Mouse (Mus musculus): ENCODE data around the gene Llgl1. TPM values are rescaled to one million over a fixed set of nuclear protein-coding genes. Genes with fewer than 3 reads are reported as not detected.

Llgl1 gene
- total and polyA plus RNA-seq, 2 experiments from 2014 or later, result 13.5 to 33.0 TPM

GRCm38 (mm10) chr11:60734206-60734605 lies 34.7 kb downstream of the Llgl1 start:
- DNase-seq (ENCODE audit: low spot score), result no peak
- no peaks in the 10 kb centered on the region for H3K27me3 ChIP-seq (ENCODE audit: control insufficient read depth, insufficient read depth, low read length)

GRCm38 (mm10) chr11:60735191-60735590 lies 35.7 kb downstream of the Llgl1 start:
- no peak for ATAC-seq (ENCODE audit: insufficient read depth, low read depth)
- no peak for DNase-seq (ENCODE audit: low spot score)
- H3K4me3 ChIP-seq (ENCODE audit: low read depth, low read length), result no peak overlapping the region
- no peaks in the 10 kb centered on the region for H3K27me3 ChIP-seq (ENCODE audit: control insufficient read depth, insufficient read depth, low read length)
- H3K4me2 ChIP-seq (ENCODE audit: low read depth, low read length), result no peak overlapping the region
- H3K27ac ChIP-seq (ENCODE audit: low read depth), result no peak overlapping the region
- no peaks in the 10 kb centered on the region for H3K9me3 ChIP-seq (replicated peaks; ENCODE audit: control insufficient read depth, low read length)
- H3K36me3 ChIP-seq (replicated peaks; ENCODE audit: control insufficient read depth, insufficient read depth, low read length), result peaks cover 23% of the 10 kb centered on the region
- no peaks in the 10 kb centered on the region for H3K4me1 ChIP-seq (ENCODE audit: control insufficient read depth, insufficient read depth)
- WGBS, result 74% methylated on average over 5 of the region's 5 CpGs
- H3K9ac ChIP-seq (replicated peaks; ENCODE audit: low read depth, low read length), result no peak overlapping the region
- TF ChIP-seq CTCF (IDR thresholded peaks at IDR 0.05; ENCODE audit: low read depth) (0 out of 2 replicates have a peak, but pooled peaks have one; percentile 14), EP300 (IDR thresholded peaks at IDR 0.05; ENCODE audit: low read depth) (no peak)

More at GRCm38 (mm10) chr11:60734206-60734605, 34.7 kb downstream of the Llgl1 start:
- no peak overlapping the region for H3K4me2 ChIP-seq (ENCODE audit: low read depth, low read length)
- peaks cover 4% of the 10 kb centered on the region; the same call in 1 of the 2 replicates for H3K4me1 ChIP-seq (ENCODE audit: control insufficient read depth, insufficient read depth)
- H3K27ac ChIP-seq (ENCODE audit: low read depth), result no peak overlapping the region
- H3K36me3 ChIP-seq (replicated peaks; ENCODE audit: control insufficient read depth, insufficient read depth, low read length), result peaks cover 23% of the 10 kb centered on the region
- no peaks in the 10 kb centered on the region for H3K9me3 ChIP-seq (replicated peaks; ENCODE audit: control insufficient read depth, low read length)
- ATAC-seq (ENCODE audit: insufficient read depth, low read depth), result no peak
- 58% methylated on average over 2 of the region's 2 CpGs for WGBS
- H3K4me3 ChIP-seq (ENCODE audit: low read depth, low read length), result no peak overlapping the region
- TF ChIP-seq CTCF (IDR thresholded peaks at IDR 0.05; ENCODE audit: low read depth), result no peak
- TF ChIP-seq EP300 (IDR thresholded peaks at IDR 0.05; ENCODE audit: low read depth), result no peak
- no peak overlapping the region for H3K9ac ChIP-seq (replicated peaks; ENCODE audit: low read depth, low read length)

GRCm38 (mm10) chr11:60736491-60736890 lies 37.0 kb downstream of the Llgl1 start:
- DNase-seq (ENCODE audit: low spot score) (no peak), ATAC-seq (ENCODE audit: insufficient read depth, low read depth) (no peak)
- Histone ChIP-seq H3K4me3 (ENCODE audit: low read depth, low read length) (no peak overlapping the region), H3K9me3 (replicated peaks; ENCODE audit: control insufficient read depth, low read length) (no peaks in the 10 kb centered on the region), H3K27me3 (ENCODE audit: control insufficient read depth, insufficient read depth, low read length) (no peaks in the 10 kb centered on the region), H3K27ac (ENCODE audit: low read depth) (no peak overlapping the region), H3K36me3 (replicated peaks; ENCODE audit: control insufficient read depth, insufficient read depth, low read length) (peaks cover 17% of the 10 kb centered on the region), H3K4me2 (ENCODE audit: low read depth, low read length) (no peak overlapping the region), H3K9ac (replicated peaks; ENCODE audit: low read depth, low read length) (no peak overlapping the region), H3K4me1 (ENCODE audit: control insufficient read depth, insufficient read depth) (no peaks in the 10 kb centered on the region)
- 76% methylated on average over 3 of the region's 3 CpGs for WGBS
- TF ChIP-seq CTCF (IDR thresholded peaks at IDR 0.05; ENCODE audit: low read depth), result no peak
- TF ChIP-seq EP300 (IDR thresholded peaks at IDR 0.05; ENCODE audit: low read depth), result no peak

DNA sequence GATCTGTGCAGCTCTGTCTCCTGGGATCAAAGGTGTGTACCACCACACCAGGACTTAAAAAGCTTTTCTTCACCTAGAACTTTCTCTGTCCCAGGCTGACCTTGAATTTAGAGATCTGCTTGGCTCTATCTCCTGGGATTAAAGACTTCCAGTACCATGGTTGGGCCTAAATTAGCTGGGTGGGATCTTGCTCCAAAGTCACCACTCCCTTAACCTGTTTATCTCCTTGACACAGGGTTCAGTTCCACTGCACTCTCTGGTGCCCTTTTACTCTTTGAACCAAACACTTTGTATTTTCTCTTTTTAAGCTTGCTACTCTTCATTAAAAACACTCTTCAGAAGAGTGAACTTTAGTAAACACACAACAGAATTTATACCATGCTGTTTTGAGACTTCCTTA lies 37.9 kb downstream of the Llgl1 start:
- Histone ChIP-seq H3K27ac (ENCODE audit: low read depth) (no peak overlapping the region), H3K36me3 (replicated peaks; ENCODE audit: control insufficient read depth, insufficient read depth, low read length) (peaks cover 19% of the 10 kb centered on the region), H3K27me3 (ENCODE audit: control insufficient read depth, insufficient read depth, low read length) (no peaks in the 10 kb centered on the region), H3K4me2 (ENCODE audit: low read depth, low read length) (no peak overlapping the region), H3K9ac (replicated peaks; ENCODE audit: low read depth, low read length) (no peak overlapping the region), H3K4me3 (ENCODE audit: low read depth, low read length) (no peak overlapping the region), H3K4me1 (ENCODE audit: control insufficient read depth, insufficient read depth) (no peaks in the 10 kb centered on the region), H3K9me3 (replicated peaks; ENCODE audit: control insufficient read depth, low read length) (no peaks in the 10 kb centered on the region)
- DNase-seq (ENCODE audit: low spot score), result no peak
- TF ChIP-seq EP300 (IDR thresholded peaks at IDR 0.05; ENCODE audit: low read depth) (no peak), CTCF (IDR thresholded peaks at IDR 0.05; ENCODE audit: low read depth) (no peak)
- ATAC-seq (ENCODE audit: insufficient read depth, low read depth), result no peak

DNA sequence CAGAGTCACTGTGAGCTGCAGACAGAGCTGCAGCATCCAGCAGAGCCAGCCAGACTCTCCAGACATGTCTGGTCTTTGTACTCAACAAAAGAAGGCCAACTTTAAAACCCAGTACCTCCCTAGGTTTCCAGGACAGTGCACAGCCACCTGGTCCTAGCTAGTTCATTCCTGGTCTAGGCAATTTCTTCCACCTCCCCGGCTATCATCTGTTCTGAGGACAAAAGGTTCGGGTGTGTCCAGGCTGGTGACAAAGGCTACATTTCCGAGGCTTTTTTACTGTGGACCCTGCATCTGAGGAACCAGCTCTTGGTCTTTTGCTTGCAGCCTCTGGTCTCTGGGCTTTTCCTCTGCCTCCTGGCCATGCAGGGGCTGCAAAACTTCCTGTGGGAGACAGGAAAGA lies 40.8 kb downstream of the Llgl1 start:
- Histone ChIP-seq H3K4me2 (ENCODE audit: low read depth, low read length) (no peak overlapping the region), H3K9me3 (replicated peaks; ENCODE audit: control insufficient read depth, low read length) (no peaks in the 10 kb centered on the region), H3K36me3 (replicated peaks; ENCODE audit: control insufficient read depth, insufficient read depth, low read length) (peaks cover 39% of the 10 kb centered on the region), H3K9ac (replicated peaks; ENCODE audit: low read depth, low read length) (no peak overlapping the region), H3K27me3 (ENCODE audit: control insufficient read depth, insufficient read depth, low read length) (no peaks in the 10 kb centered on the region), H3K27ac (ENCODE audit: low read depth) (no peak overlapping the region), H3K4me1 (ENCODE audit: control insufficient read depth, insufficient read depth) (no peaks in the 10 kb centered on the region), H3K4me3 (ENCODE audit: low read depth, low read length) (no peak overlapping the region)
- TF ChIP-seq CTCF (IDR thresholded peaks at IDR 0.05; ENCODE audit: low read depth), result no peak
- no peak for TF ChIP-seq EP300 (IDR thresholded peaks at IDR 0.05; ENCODE audit: low read depth)
- 72% methylated on average over 3 of the region's 3 CpGs for WGBS
- no peak for ATAC-seq (ENCODE audit: insufficient read depth, low read depth)
- no peak for DNase-seq (ENCODE audit: low spot score)

DNA sequence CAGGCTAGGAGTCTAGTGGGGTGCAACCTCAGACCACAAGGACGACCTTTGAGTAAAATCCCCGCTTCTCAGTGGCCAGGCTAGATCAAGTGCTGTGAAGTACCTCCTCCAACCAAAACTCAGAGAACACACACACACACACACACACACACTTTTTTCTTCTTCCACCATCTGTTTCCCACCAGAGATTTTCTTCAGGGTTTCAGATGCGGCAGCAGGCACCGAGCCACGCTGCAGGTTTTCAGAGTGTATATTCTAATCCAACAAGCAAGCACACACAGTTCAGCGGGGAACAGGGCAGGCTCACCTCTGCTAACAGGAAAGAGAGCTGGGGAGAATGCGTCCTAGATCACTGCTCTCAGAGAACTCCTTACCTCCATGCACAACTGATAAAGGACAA lies 56.0 kb downstream of the Llgl1 start:
- H3K9ac ChIP-seq (replicated peaks; ENCODE audit: low read depth, low read length), result no peak overlapping the region
- no peaks in the 10 kb centered on the region for H3K9me3 ChIP-seq (replicated peaks; ENCODE audit: control insufficient read depth, low read length)
- DNase-seq (ENCODE audit: low spot score) (no peak), ATAC-seq (ENCODE audit: insufficient read depth, low read depth) (no peak)
- peaks cover 78% of the 10 kb centered on the region for H3K36me3 ChIP-seq (replicated peaks; ENCODE audit: control insufficient read depth, insufficient read depth, low read length)
- no peaks in the 10 kb centered on the region for H3K27me3 ChIP-seq (ENCODE audit: control insufficient read depth, insufficient read depth, low read length)
- no peak overlapping the region for H3K4me3 ChIP-seq (ENCODE audit: low read depth, low read length)
- no peak overlapping the region for H3K4me2 ChIP-seq (ENCODE audit: low read depth, low read length)
- H3K27ac ChIP-seq (ENCODE audit: low read depth), result no peak overlapping the region
- 89% methylated on average over 7 of the region's 7 CpGs for WGBS
- no peaks in the 10 kb centered on the region for H3K4me1 ChIP-seq (ENCODE audit: control insufficient read depth, insufficient read depth)
- TF ChIP-seq EP300 (IDR thresholded peaks at IDR 0.05; ENCODE audit: low read depth) (no peak), CTCF (IDR thresholded peaks at IDR 0.05; ENCODE audit: low read depth) (no peak)
